Mouse (Mus musculus) stomach, adult 2 months (tissue): ENCODE results near the gene Olfr24. TPM values are rescaled to one million over a fixed set of nuclear protein-coding genes. Genes with fewer than 3 reads are reported as not detected.

Source experiments
- polyA plus RNA-seq: library from polyadenylated mRNA; depleted of rRNA; stranded (reverse); fragments of >200 nt; gene quantifications from 2 replicates; pipeline ENCODE4 v1.2.3, GENCODE M21; 2012; rRNA removed

Gene Olfr24
- not detected in 2 replicates for polyA plus RNA-seq

GRCm38 (mm10) chr9:18763896-18764295, at the start of gene Olfr24:
Olfr24 (minus strand) TSS chr9:18763996.

Other genes starting within 250 kb of the Olfr24 start
- 0.15 and 0.22 TPM in 2 replicates for gene Muc16, start 89.5 kb downstream of the Olfr24 start, polyA plus RNA-seq
- gene Olfr828, start 55.5 kb upstream of the Olfr24 start, polyA plus RNA-seq: not detected in 2 replicates
- gene Olfr829, start 90.9 kb upstream of the Olfr24 start, polyA plus RNA-seq: not detected in 2 replicates
- gene Olfr830, start 110.7 kb upstream of the Olfr24 start, polyA plus RNA-seq: not detected in 2 replicates
- gene Olfr832, start 173.1 kb upstream of the Olfr24 start, polyA plus RNA-seq: not detected in 2 replicates
- not detected in 2 replicates for gene Olfr834, start 224.0 kb upstream of the Olfr24 start, polyA plus RNA-seq